Mouse (Mus musculus): ENCODE measurements around the gene Pdlim5. TPM values are rescaled to one million over a fixed set of nuclear protein-coding genes. Genes with fewer than 3 reads are reported as not detected.

Pdlim5 gene
- total RNA-seq, 1 experiment = 38.8 TPM

GRCm38 (mm10) chr3:142345235-142346125 is 50.0 kb downstream of the Pdlim5 start:
- H3K4me1 ChIP-seq (ENCODE audit: control insufficient read depth in 2 of 2, insufficient read depth in 2 of 2, low read length in 2 of 2, poor library complexity in 1 of 2) = peaks cover 2 to 9% of the 10 kb centered on the region in 2 experiments; a peak in 3 of 4 replicates
- H3K4me3 ChIP-seq (ENCODE audit: insufficient read depth in 1 of 2, low read depth in 1 of 2, low read length in 2 of 2, poor library complexity in 1 of 2, severe bottlenecking in 1 of 2) = no peak overlapping the region
- H3K9ac ChIP-seq (ENCODE audit: insufficient read depth, low read depth, low read length, poor library complexity, severe bottlenecking) = no peak overlapping the region
- DNase-seq (ENCODE audit: low read depth, low spot score) = no peak
- H3K27ac ChIP-seq (ENCODE audit: insufficient read depth, low read depth, low read length, poor library complexity, severe bottlenecking) = no peak overlapping the region
- no peaks in the 10 kb centered on the region for H3K36me3 ChIP-seq (ENCODE audit: control insufficient read depth, insufficient read depth, low read length, poor library complexity, severe bottlenecking)
- in situ Hi-C loops (cut with MboI; ENCODE audit: low sequenced_read_pairs in 2 of 2, unreplicated experiment in 2 of 2) = no loop called here
- no peaks in the 10 kb centered on the region for H3K9me3 ChIP-seq (ENCODE audit: control insufficient read depth, insufficient read depth, low read depth, low read length)
- TF ChIP-seq CHD2 (IDR thresholded peaks at IDR 0.05; ENCODE audit: low read depth, low read length) (no peak), ZC3H11A (IDR thresholded peaks at IDR 0.05; ENCODE audit: borderline replicate concordance, low read depth, low read length) (no peak), MAFK (IDR thresholded peaks at IDR 0.05; ENCODE audit: insufficient read depth, low read depth, low read length) (no peak), ZNF384 (IDR thresholded peaks at IDR 0.05; ENCODE audit: low read depth, low read length) (no peak), HCFC1 (IDR thresholded peaks at IDR 0.05; ENCODE audit: borderline replicate concordance, insufficient read depth, low read length) (no peak)

GRCm38 (mm10) chr3:142343786-142344185 is 51.7 kb downstream of the Pdlim5 start:
- no peaks in the 10 kb centered on the region for H3K36me3 ChIP-seq (ENCODE audit: control insufficient read depth, insufficient read depth, low read length, poor library complexity, severe bottlenecking)
- TF ChIP-seq ZNF384 (IDR thresholded peaks at IDR 0.05; ENCODE audit: low read depth, low read length) = no peak
- TF ChIP-seq CHD2 (IDR thresholded peaks at IDR 0.05; ENCODE audit: low read depth, low read length) = no peak
- no peak for TF ChIP-seq HCFC1 (IDR thresholded peaks at IDR 0.05; ENCODE audit: borderline replicate concordance, insufficient read depth, low read length)
- TF ChIP-seq MAFK (IDR thresholded peaks at IDR 0.05; ENCODE audit: insufficient read depth, low read depth, low read length) = no peak
- no peak overlapping the region for H3K27ac ChIP-seq (ENCODE audit: insufficient read depth, low read depth, low read length, poor library complexity, severe bottlenecking)
- in situ Hi-C loops (cut with MboI; ENCODE audit: low sequenced_read_pairs in 2 of 2, unreplicated experiment in 2 of 2) = no loop called here
- H3K4me1 ChIP-seq (ENCODE audit: control insufficient read depth in 2 of 2, insufficient read depth in 2 of 2, low read length in 2 of 2, poor library complexity in 1 of 2) = no peaks in the 10 kb centered on the region
- H3K4me3 ChIP-seq (ENCODE audit: insufficient read depth in 1 of 2, low read depth in 1 of 2, low read length in 2 of 2, poor library complexity in 1 of 2, severe bottlenecking in 1 of 2) = no peak overlapping the region
- no peak overlapping the region for H3K9ac ChIP-seq (ENCODE audit: insufficient read depth, low read depth, low read length, poor library complexity, severe bottlenecking)
- no peaks in the 10 kb centered on the region for H3K9me3 ChIP-seq (ENCODE audit: control insufficient read depth, insufficient read depth, low read depth, low read length)
- no peak for DNase-seq (ENCODE audit: low read depth, low spot score)

- Histone ChIP-seq H3K9ac (ENCODE audit: insufficient read depth, low read depth, low read length, poor library complexity, severe bottlenecking) (no peak overlapping the region), H3K4me3 (ENCODE audit: insufficient read depth in 1 of 2, low read depth in 1 of 2, low read length in 2 of 2, poor library complexity in 1 of 2, severe bottlenecking in 1 of 2) (no peak overlapping the region), H3K9me3 (ENCODE audit: control insufficient read depth, insufficient read depth, low read depth, low read length) (no peaks in the 10 kb centered on the region), H3K27ac (ENCODE audit: insufficient read depth, low read depth, low read length, poor library complexity, severe bottlenecking) (no peak overlapping the region), H3K4me1 (ENCODE audit: control insufficient read depth in 2 of 2, insufficient read depth in 2 of 2, low read length in 2 of 2, poor library complexity in 1 of 2) (no peaks in the 10 kb centered on the region), H3K36me3 (ENCODE audit: control insufficient read depth, insufficient read depth, low read length, poor library complexity, severe bottlenecking) (no peaks in the 10 kb centered on the region)
- in situ Hi-C loops (cut with MboI; ENCODE audit: low sequenced_read_pairs in 2 of 2, unreplicated experiment in 2 of 2) = no loop called here
- TF ChIP-seq HCFC1 (IDR thresholded peaks at IDR 0.05; ENCODE audit: borderline replicate concordance, insufficient read depth, low read length) (no peak), MAFK (IDR thresholded peaks at IDR 0.05; ENCODE audit: insufficient read depth, low read depth, low read length) (no peak), ZC3H11A (IDR thresholded peaks at IDR 0.05; ENCODE audit: borderline replicate concordance, low read depth, low read length) (no peak), ZNF384 (IDR thresholded peaks at IDR 0.05; ENCODE audit: low read depth, low read length) (no peak), CHD2 (IDR thresholded peaks at IDR 0.05; ENCODE audit: low read depth, low read length) (no peak)
- DNase-seq (ENCODE audit: low read depth, low spot score) = no peak
Measured at GRCm38 (mm10) chr3:142340701-142341100, 54.8 kb downstream of the Pdlim5 start.

- no peak for TF ChIP-seq ZNF384 (IDR thresholded peaks at IDR 0.05; ENCODE audit: low read depth, low read length)
- no peak for TF ChIP-seq CHD2 (IDR thresholded peaks at IDR 0.05; ENCODE audit: low read depth, low read length)
- no peak for TF ChIP-seq MAFK (IDR thresholded peaks at IDR 0.05; ENCODE audit: insufficient read depth, low read depth, low read length)
- TF ChIP-seq ZC3H11A (IDR thresholded peaks at IDR 0.05; ENCODE audit: borderline replicate concordance, low read depth, low read length) = no peak
- no peak for TF ChIP-seq HCFC1 (IDR thresholded peaks at IDR 0.05; ENCODE audit: borderline replicate concordance, insufficient read depth, low read length)
- Histone ChIP-seq H3K27ac (ENCODE audit: insufficient read depth, low read depth, low read length, poor library complexity, severe bottlenecking) (no peak overlapping the region), H3K4me1 (ENCODE audit: control insufficient read depth in 2 of 2, insufficient read depth in 2 of 2, low read length in 2 of 2, poor library complexity in 1 of 2) (no peaks in the 10 kb centered on the region), H3K9ac (ENCODE audit: insufficient read depth, low read depth, low read length, poor library complexity, severe bottlenecking) (no peak overlapping the region), H3K36me3 (ENCODE audit: control insufficient read depth, insufficient read depth, low read length, poor library complexity, severe bottlenecking) (no peaks in the 10 kb centered on the region), H3K9me3 (ENCODE audit: control insufficient read depth, insufficient read depth, low read depth, low read length) (no peaks in the 10 kb centered on the region), H3K4me3 (ENCODE audit: insufficient read depth in 1 of 2, low read depth in 1 of 2, low read length in 2 of 2, poor library complexity in 1 of 2, severe bottlenecking in 1 of 2) (no peak overlapping the region)
- DNase-seq (ENCODE audit: low read depth, low spot score) = no peak
- in situ Hi-C loops (cut with MboI; ENCODE audit: low sequenced_read_pairs in 2 of 2, unreplicated experiment in 2 of 2) = no loop called here
Measured at GRCm38 (mm10) chr3:142339440-142340251, 55.9 kb downstream of the Pdlim5 start.
